Mouse (Mus musculus): ENCODE measurements around the gene Chn2. TPM values are rescaled to one million over a fixed set of nuclear protein-coding genes. Genes with fewer than 3 reads are reported as not detected.

Gene Chn2
- polyA plus RNA-seq, 1 experiment from 2014 or later, result 12.0 TPM

GRCm38 (mm10) chr6:54132576-54132975 is 93.2 kb downstream of the Chn2 start:
- no peak overlapping the region for H3K9ac ChIP-seq (replicated peaks)
- H3K27ac ChIP-seq, result no peak overlapping the region
- H3K4me1 ChIP-seq (replicated peaks), result peaks cover 4% of the 10 kb centered on the region
- WGBS, result 91% methylated on average over 1 of the region's 1 CpGs
- H3K36me3 ChIP-seq, result no peaks in the 10 kb centered on the region
- no peaks in the 10 kb centered on the region for H3K27me3 ChIP-seq
- H3K4me2 ChIP-seq, result no peak overlapping the region
- ATAC-seq (ENCODE audit: insufficient number of reproducible peaks, insufficient read depth, low FRiP score, low TSS enrichment, low read depth), result no peak
- H3K4me3 ChIP-seq (replicated peaks), result no peak overlapping the region
- no peaks in the 10 kb centered on the region for H3K9me3 ChIP-seq

DNA sequence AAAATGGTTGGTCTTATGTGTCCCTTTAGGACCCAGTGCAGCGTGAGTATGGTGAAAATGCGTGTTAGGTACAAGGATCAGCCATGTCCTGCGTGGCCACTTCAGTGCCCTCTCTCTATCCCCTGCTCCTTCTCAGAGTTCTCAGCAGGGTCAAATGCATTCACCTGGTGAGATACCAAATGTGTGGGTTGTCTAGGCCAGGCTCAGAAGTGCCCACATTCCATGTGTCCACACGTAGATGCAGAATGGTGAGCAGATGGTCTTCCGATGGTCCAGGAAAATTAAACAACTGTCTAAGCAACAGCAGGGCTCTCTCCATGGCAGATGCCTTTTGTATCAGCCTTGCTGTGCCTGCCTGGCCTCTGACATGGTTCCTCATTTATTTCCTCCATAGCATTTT is 93.9 kb downstream of the Chn2 start:
- no peak for ATAC-seq (ENCODE audit: insufficient number of reproducible peaks, insufficient read depth, low FRiP score, low TSS enrichment, low read depth)
- 83% methylated on average over 5 of the region's 5 CpGs for WGBS
- no peak overlapping the region for H3K9ac ChIP-seq (replicated peaks)
- H3K9me3 ChIP-seq, result no peaks in the 10 kb centered on the region
- peaks cover 3% of the 10 kb centered on the region; the same call in 1 of the 2 replicates for H3K4me1 ChIP-seq (replicated peaks)
- no peak overlapping the region for H3K4me3 ChIP-seq (replicated peaks)
- no peaks in the 10 kb centered on the region for H3K27me3 ChIP-seq
- no peaks in the 10 kb centered on the region for H3K36me3 ChIP-seq
- H3K27ac ChIP-seq, result no peak overlapping the region
- H3K4me2 ChIP-seq, result no peak overlapping the region

- Histone ChIP-seq H3K36me3 (no peaks in the 10 kb centered on the region), H3K9me3 (no peaks in the 10 kb centered on the region), H3K27ac (no peak overlapping the region), H3K4me3 (replicated peaks) (no peak overlapping the region), H3K27me3 (no peaks in the 10 kb centered on the region), H3K9ac (replicated peaks) (no peak overlapping the region), H3K4me2 (no peak overlapping the region), H3K4me1 (replicated peaks) (peaks cover 10% of the 10 kb centered on the region)
- WGBS, result 90% methylated on average over 9 of the region's 9 CpGs
- no peak for ATAC-seq (ENCODE audit: insufficient number of reproducible peaks, insufficient read depth, low FRiP score, low TSS enrichment, low read depth)
Measured at GRCm38 (mm10) chr6:54138157-54138556, 98.8 kb downstream of the Chn2 start.

DNA sequence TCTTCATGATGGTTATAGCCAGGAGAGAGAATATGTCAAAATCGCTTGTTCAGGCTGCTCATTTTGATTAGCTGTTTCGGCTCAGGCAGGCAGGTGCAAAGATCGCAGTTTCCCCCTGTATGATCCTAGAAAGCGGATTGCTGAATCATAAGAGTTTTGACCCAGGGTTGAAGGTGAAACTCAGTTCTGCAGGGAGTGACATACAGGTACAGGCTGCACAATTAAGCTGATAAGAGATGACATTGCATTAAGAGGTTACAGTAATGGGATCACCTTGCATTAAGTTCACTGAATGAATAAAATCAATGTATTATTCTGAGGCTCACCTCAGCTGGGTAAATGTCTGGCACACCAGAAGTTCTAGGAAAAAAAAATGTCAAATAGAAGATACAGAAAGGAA is 101.1 kb downstream of the Chn2 start:
- no peak overlapping the region for H3K4me2 ChIP-seq
- no peak overlapping the region for H3K9ac ChIP-seq (replicated peaks)
- ATAC-seq (ENCODE audit: insufficient number of reproducible peaks, insufficient read depth, low FRiP score, low TSS enrichment, low read depth), result no peak
- no peak overlapping the region for H3K27ac ChIP-seq
- H3K4me1 ChIP-seq (replicated peaks), result peaks cover 9% of the 10 kb centered on the region
- no peak overlapping the region for H3K4me3 ChIP-seq (replicated peaks)
- H3K9me3 ChIP-seq, result no peaks in the 10 kb centered on the region
- H3K36me3 ChIP-seq, result no peaks in the 10 kb centered on the region
- no peaks in the 10 kb centered on the region for H3K27me3 ChIP-seq
- WGBS, result 88% methylated on average over 4 of the region's 4 CpGs

GRCm38 (mm10) chr6:54141165-54141564 is 101.8 kb downstream of the Chn2 start:
- 58% methylated on average over 3 of the region's 3 CpGs for WGBS
- H3K4me1 ChIP-seq (replicated peaks), result peaks cover 16% of the 10 kb centered on the region

GRCm38 (mm10) chr6:54142848-54143651 is 103.7 kb downstream of the Chn2 start:
- H3K36me3 ChIP-seq, result no peaks in the 10 kb centered on the region
- H3K9ac ChIP-seq (replicated peaks), result no peak overlapping the region
- no peak overlapping the region for H3K4me3 ChIP-seq (replicated peaks)
- no peak overlapping the region for H3K27ac ChIP-seq
- WGBS, result 64% methylated on average over 11 of the region's 11 CpGs
- H3K4me1 ChIP-seq (replicated peaks), result peaks cover 19% of the 10 kb centered on the region
- H3K9me3 ChIP-seq, result no peaks in the 10 kb centered on the region
- H3K27me3 ChIP-seq, result no peaks in the 10 kb centered on the region
- H3K4me2 ChIP-seq, result no peak overlapping the region
- no peak for ATAC-seq (ENCODE audit: insufficient number of reproducible peaks, insufficient read depth, low FRiP score, low TSS enrichment, low read depth)

More at GRCm38 (mm10) chr6:54141165-54141564, 101.8 kb downstream of the Chn2 start:
- no peak overlapping the region for H3K4me2 ChIP-seq
- H3K27me3 ChIP-seq, result no peaks in the 10 kb centered on the region
- H3K9me3 ChIP-seq, result no peaks in the 10 kb centered on the region
- no peak overlapping the region for H3K27ac ChIP-seq
- ATAC-seq (ENCODE audit: insufficient number of reproducible peaks, insufficient read depth, low FRiP score, low TSS enrichment, low read depth), result no peak
- H3K36me3 ChIP-seq, result no peaks in the 10 kb centered on the region
- H3K9ac ChIP-seq (replicated peaks), result no peak overlapping the region
- no peak overlapping the region for H3K4me3 ChIP-seq (replicated peaks)

GRCm38 (mm10) chr6:54143652-54143960 is 104.3 kb downstream of the Chn2 start:
- H3K27ac ChIP-seq, result no peak overlapping the region
- no peaks in the 10 kb centered on the region for H3K9me3 ChIP-seq
- H3K36me3 ChIP-seq, result no peaks in the 10 kb centered on the region
- H3K4me3 ChIP-seq (replicated peaks), result no peak overlapping the region
- WGBS, result 85% methylated on average over 2 of the region's 2 CpGs
- no peak overlapping the region for H3K4me2 ChIP-seq
- H3K9ac ChIP-seq (replicated peaks), result no peak overlapping the region
- H3K27me3 ChIP-seq, result no peaks in the 10 kb centered on the region
- ATAC-seq (ENCODE audit: insufficient number of reproducible peaks, insufficient read depth, low FRiP score, low TSS enrichment, low read depth), result no peak
- peaks cover 21% of the 10 kb centered on the region for H3K4me1 ChIP-seq (replicated peaks)

DNA sequence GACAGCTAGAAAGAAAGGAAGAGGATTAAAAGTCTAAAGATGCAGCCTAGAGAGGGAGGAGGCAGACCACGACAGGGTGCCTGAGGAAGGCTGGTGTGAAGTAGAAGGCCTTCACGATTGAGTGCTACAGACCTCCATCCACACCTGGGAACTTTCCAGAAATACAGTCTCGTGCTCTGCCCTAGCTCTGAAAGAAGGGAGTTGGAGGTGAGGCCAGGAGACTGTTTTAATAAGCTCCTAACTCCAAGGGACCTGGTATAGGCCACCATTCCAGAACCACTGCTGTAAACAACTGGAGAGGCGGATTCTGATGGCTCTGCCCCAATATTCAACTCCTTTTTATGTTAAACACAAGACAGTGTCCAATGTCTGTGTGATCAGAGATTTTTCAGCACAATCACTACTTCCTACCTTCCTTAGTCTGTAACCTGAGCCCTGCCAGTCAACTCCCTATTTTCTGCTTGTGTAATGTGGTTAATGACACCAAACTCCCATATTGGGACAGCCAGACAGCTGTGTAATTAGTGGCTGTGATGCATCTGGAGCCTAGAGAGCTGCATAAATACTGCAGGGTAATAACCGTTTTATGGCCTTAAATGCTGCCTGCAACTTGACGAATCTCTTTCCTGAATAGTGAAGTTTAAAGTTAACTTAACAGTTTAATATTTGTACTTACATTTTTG is 109.6 kb downstream of the Chn2 start:
- Histone ChIP-seq H3K27me3 (no peaks in the 10 kb centered on the region), H3K27ac (no peak overlapping the region), H3K36me3 (no peaks in the 10 kb centered on the region), H3K4me2 (no peak overlapping the region), H3K9ac (replicated peaks) (no peak overlapping the region), H3K9me3 (no peaks in the 10 kb centered on the region), H3K4me3 (replicated peaks) (no peak overlapping the region), H3K4me1 (replicated peaks) (peaks cover 32% of the 10 kb centered on the region)
- 28% methylated on average over 6 of the region's 6 CpGs for WGBS
- ATAC-seq (ENCODE audit: insufficient number of reproducible peaks, insufficient read depth, low FRiP score, low TSS enrichment, low read depth), result no peak

DNA sequence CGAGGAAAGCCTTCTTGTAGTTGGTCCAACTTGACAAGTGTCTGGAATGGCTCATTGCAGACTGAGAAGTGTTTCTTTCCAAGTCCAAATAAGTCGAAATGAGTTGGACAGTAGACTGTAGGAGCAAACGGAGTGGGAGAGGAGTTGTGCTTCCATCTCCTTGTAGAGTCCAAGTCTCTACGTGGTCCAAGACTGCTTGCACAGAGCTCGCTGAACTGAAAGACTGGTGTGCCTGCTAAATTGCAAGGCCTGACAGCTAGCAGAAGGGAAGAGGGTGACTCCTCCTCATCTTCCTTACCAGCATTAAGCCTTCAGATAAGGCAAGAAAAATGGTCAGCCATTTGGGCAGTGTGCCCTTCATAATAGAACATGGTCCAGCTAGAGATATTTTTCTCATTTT is 111.5 kb downstream of the Chn2 start:
- no peaks in the 10 kb centered on the region for H3K9me3 ChIP-seq
- H3K4me1 ChIP-seq (replicated peaks), result peaks cover 26% of the 10 kb centered on the region
- H3K36me3 ChIP-seq, result no peaks in the 10 kb centered on the region
- ATAC-seq (ENCODE audit: insufficient number of reproducible peaks, insufficient read depth, low FRiP score, low TSS enrichment, low read depth), result no peak
- no peak overlapping the region for H3K4me3 ChIP-seq (replicated peaks)
- 62% methylated on average over 5 of the region's 5 CpGs for WGBS
- no peak overlapping the region for H3K9ac ChIP-seq (replicated peaks)
- no peak overlapping the region for H3K27ac ChIP-seq
- H3K4me2 ChIP-seq, result no peak overlapping the region
- H3K27me3 ChIP-seq, result no peaks in the 10 kb centered on the region

DNA sequence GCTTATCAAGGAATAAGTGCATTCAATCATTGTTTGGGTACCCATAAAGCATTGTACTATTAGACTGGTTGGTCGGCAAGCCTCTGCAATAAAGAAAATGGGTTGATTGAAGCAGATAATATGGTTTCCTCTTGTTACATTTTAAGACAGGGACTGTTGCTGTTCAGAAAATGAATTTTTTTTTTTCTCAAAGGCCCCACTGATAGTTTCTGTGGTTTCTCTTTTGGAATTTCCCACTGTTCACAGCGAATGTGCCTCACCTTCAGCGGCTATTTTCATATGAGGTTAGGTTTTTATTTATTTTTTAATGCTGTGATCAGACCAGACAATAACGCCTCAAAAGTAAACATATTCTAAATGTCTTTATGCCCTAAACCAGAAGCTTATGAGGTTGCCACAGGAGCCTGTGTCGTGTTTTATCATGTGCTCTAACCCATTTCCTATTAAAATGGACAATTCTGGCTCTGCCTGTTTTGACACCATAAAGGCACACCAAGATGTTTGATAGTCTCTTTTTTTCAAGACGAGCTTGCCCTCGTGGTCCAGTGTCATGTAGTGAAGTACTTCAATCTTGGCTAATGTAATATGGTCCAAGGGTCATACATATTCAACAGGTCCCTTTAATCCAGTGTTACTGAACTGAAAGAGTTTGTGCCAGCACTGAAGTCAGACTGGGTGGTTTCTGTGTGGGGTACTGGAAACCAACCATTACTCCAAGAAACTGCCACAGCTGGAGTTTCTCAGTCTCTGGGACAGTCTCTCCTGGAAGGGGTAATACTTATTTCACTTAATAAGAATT is 112.3 kb downstream of the Chn2 start:
- H3K4me2 ChIP-seq, result no peak overlapping the region
- H3K9ac ChIP-seq (replicated peaks), result no peak overlapping the region
- H3K27me3 ChIP-seq, result no peaks in the 10 kb centered on the region
- H3K4me1 ChIP-seq (replicated peaks), result peaks cover 20% of the 10 kb centered on the region
- H3K36me3 ChIP-seq, result no peaks in the 10 kb centered on the region
- H3K4me3 ChIP-seq (replicated peaks), result no peak overlapping the region
- no peak for ATAC-seq (ENCODE audit: insufficient number of reproducible peaks, insufficient read depth, low FRiP score, low TSS enrichment, low read depth)
- no peaks in the 10 kb centered on the region for H3K9me3 ChIP-seq
- 76% methylated on average over 7 of the region's 7 CpGs for WGBS
- H3K27ac ChIP-seq, result no peak overlapping the region

GRCm38 (mm10) chr6:54157097-54157496 is 117.7 kb downstream of the Chn2 start:
- ATAC-seq (ENCODE audit: insufficient number of reproducible peaks, insufficient read depth, low FRiP score, low TSS enrichment, low read depth), result no peak
- H3K4me3 ChIP-seq (replicated peaks), result no peak overlapping the region
- no peaks in the 10 kb centered on the region for H3K9me3 ChIP-seq
- peaks cover 6% of the 10 kb centered on the region for H3K4me1 ChIP-seq (replicated peaks)
- no peak overlapping the region for H3K4me2 ChIP-seq
- H3K36me3 ChIP-seq, result no peaks in the 10 kb centered on the region
- H3K27ac ChIP-seq, result no peak overlapping the region
- WGBS, result 86% methylated on average over 2 of the region's 2 CpGs
- H3K27me3 ChIP-seq, result no peaks in the 10 kb centered on the region
- no peak overlapping the region for H3K9ac ChIP-seq (replicated peaks)
